Mouse (Mus musculus) bone marrow, adult 2 months (tissue): ENCODE data around the gene Tmem204. TPM values are rescaled to one million over a fixed set of nuclear protein-coding genes. Genes with fewer than 3 reads are reported as not detected.
A peak's percentile ranks its signal among the peaks of the same experiment; 100 is the strongest.

Experiments
- H3K27ac ChIP-seq: fragments of 200-500 bp; 2 replicates; pipeline ENCODE4 v1.5.1; 2012; ENCODE audit warnings: low read depth, mild to moderate bottlenecking, control low read depth, inconsistent platforms, low read length; ENCODE audit not compliant: control insufficient read depth, poor library complexity, insufficient read depth
- H3K4me1 ChIP-seq: fragments of 200-500 bp; 2 replicates; pipeline ENCODE4 v1.6.1; 2011; ENCODE audit warnings: low read length; ENCODE audit not compliant: control insufficient read depth, insufficient read depth
- H3K4me3 ChIP-seq: fragments of 200-500 bp; replicated peaks from 2 replicates; pipeline ENCODE3; 2011; ENCODE audit warnings: mild to moderate bottlenecking, low read depth, low read length, control low read depth; ENCODE audit not compliant: control insufficient read depth
- CTCF ChIP-seq: fragments of 200-500 bp; IDR thresholded peaks from 2 replicates; pipeline ENCODE4 v1.5.1; 2011; ENCODE audit warnings: low read length, control low read depth; ENCODE audit not compliant: control insufficient read depth, insufficient read depth
- POLR2A ChIP-seq: fragments of 200-500 bp; IDR thresholded peaks from 2 replicates; pipeline ENCODE4 v1.6.1; 2011; ENCODE audit warnings: low read depth, mild to moderate bottlenecking, control low read depth, low read length, borderline replicate concordance; ENCODE audit not compliant: control insufficient read depth
- WGBS: fragments of 180-500 bp; shearing (Covaris S2); methylation state at CpG from one replicate; pipeline ENCODE4 v1.1.7; 2018; 5-methylcytosine and 5-hydroxymethylcytosine counted together
- polyA plus RNA-seq: library from polyadenylated mRNA; stranded (reverse); fragments of >200 nt; gene quantifications from 2 replicates; pipeline ENCODE4 v1.2.4, GENCODE M21; 2011; ENCODE audit warnings: low replicate concordance; ENCODE audit not compliant: missing spikeins, insufficient read depth, insufficient read length

Gene Tmem204
- polyA plus RNA-seq, 1 experiment, result 2.5 TPM

- H3K27ac ChIP-seq, result peak within 1 kb of the TSS; percentile 78
- no peaks in the 10 kb centered on the region; the same call in 1 of the 2 replicates for H3K4me1 ChIP-seq
- peak within 1 kb of the TSS; percentile 71 for H3K4me3 ChIP-seq
- TF ChIP-seq CTCF (no peak), POLR2A (peak; percentile 60; the same call in 1 of the 2 replicates)
- WGBS, result 6% methylated on average over 40 of the region's 40 CpGs
Measured at GRCm38 (mm10) chr17:25115664-25116432, 32.5 kb upstream of the Tmem204 start, which contains the start of gene Telo2. Gene Telo2, minus strand, starts transcription at chr17:25115967.

DNA sequence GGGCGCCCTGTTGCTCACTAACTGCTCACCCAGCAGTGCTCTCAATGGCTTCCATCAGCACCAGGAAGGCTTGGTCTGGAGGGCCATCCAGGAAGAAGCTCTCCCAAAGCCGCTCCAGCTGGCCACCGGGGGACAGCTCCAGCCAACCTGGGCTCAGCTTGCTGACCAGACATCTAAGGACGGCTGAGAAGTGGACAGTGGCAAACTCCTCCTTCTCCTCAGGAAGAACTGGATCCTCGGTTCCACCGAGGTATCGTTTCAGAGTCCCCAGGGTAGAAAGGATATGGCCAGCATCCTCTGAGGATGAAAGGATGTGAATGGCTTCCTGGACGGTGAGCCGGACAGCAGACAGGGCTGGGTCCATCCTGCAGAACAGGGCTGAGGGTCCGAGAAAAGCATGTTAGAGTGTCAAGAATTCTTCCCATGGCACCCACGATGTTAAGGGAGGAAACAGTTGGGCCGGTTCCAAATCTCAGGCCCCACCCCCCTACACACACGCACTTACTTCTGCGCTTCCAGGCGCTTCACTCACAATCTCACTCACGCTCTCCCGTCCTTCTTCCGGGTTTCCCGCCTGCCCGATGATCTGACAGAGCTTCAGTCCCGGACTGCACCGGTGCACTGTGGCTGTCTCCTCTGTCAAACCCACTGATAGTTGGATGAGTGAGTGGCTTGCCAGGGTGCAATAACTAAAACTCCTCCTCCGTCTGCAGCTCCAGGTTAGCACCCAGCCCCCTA lies 31.7 kb upstream of the Tmem204 start:
- H3K4me1 ChIP-seq, result no peaks in the 10 kb centered on the region; the same call in 1 of the 2 replicates
- TF ChIP-seq CTCF (no peak), POLR2A (no peak)
- H3K27ac ChIP-seq, result peak overlapping the region; percentile 78
- 11% methylated on average over 23 of the region's 23 CpGs for WGBS
- H3K4me3 ChIP-seq, result peak overlapping the region; percentile 71

GRCm38 (mm10) chr17:25112423-25112810 lies 29.0 kb upstream of the Tmem204 start:
- H3K27ac ChIP-seq, result no peak overlapping the region
- H3K4me3 ChIP-seq, result no peak overlapping the region
- TF ChIP-seq POLR2A, result no peak
- TF ChIP-seq CTCF, result no peak
- no peaks in the 10 kb centered on the region; the same call in 1 of the 2 replicates for H3K4me1 ChIP-seq
- WGBS, result 89% methylated on average over 3 of the region's 3 CpGs

DNA sequence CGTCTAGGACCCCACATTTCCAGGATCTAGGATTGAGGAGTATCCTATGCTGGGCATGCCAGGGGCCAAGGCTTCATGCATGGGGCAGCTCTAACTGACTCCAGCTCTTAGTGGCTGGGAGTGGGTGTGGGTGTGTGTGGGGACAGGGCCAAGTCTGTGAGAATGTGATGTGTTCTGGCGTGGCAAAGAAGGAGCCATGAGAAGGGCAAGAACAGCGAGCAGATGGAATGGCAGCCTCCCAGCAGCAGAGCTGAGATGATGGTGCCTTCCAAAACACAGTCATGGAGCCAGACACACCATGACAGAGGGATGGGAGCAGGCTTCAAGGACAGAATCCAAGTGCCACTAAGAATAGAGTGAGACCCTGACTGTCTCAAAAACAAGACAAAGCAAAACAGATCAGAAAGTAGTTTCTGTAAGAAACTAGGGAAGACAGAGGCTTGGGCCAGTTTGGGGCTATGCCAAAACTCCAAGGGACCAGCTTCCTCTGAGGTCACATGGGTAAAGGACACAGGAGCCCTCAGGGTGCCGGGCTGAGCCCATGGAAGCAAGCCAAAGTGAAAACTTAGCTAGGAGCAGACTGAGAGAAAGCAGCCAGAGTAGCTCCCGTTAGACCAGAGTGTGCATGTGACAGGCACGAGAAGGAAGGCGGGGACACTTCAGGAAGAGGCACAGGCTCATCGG lies 28.5 kb upstream of the Tmem204 start:
- no peak overlapping the region for H3K4me3 ChIP-seq
- no peaks in the 10 kb centered on the region; the same call in 1 of the 2 replicates for H3K4me1 ChIP-seq
- no peak overlapping the region for H3K27ac ChIP-seq
- WGBS, result 78% methylated on average over 8 of the region's 8 CpGs
- TF ChIP-seq POLR2A (no peak), CTCF (no peak)

GRCm38 (mm10) chr17:25111220-25111619 lies 27.8 kb upstream of the Tmem204 start:
- Histone ChIP-seq H3K4me1 (no peaks in the 10 kb centered on the region; the same call in 1 of the 2 replicates), H3K4me3 (no peak overlapping the region), H3K27ac (no peak overlapping the region)
- WGBS, result 89% methylated on average over 5 of the region's 5 CpGs
- TF ChIP-seq POLR2A (no peak), CTCF (no peak)

DNA sequence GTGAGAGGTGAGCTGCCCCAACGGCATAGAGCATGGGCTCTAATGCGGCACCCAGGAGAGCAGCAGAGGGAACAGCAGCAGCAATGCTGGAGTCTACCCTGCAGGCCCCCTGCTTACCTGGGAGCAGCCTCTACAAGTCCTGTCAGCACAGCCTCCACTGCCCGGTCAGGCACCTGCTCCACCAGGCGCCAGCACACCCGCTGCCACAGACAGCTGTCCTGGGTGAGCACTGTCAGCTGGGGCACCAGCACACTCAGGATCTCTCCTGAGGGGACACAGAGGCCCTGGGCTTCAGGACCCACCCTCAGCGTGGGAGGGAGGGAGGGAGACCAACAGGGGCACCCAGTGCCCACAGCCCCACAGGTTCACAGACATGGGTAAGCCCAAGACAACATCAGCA lies 27.2 kb upstream of the Tmem204 start:
- TF ChIP-seq CTCF (no peak), POLR2A (no peak)
- WGBS, result 89% methylated on average over 6 of the region's 6 CpGs
- Histone ChIP-seq H3K27ac (no peak overlapping the region), H3K4me1 (no peaks in the 10 kb centered on the region; the same call in 1 of the 2 replicates), H3K4me3 (no peak overlapping the region)

- TF ChIP-seq POLR2A (no peak), CTCF (peak; percentile 75)
- no peak overlapping the region for H3K27ac ChIP-seq
- WGBS, result 89% methylated on average over 2 of the region's 2 CpGs
- H3K4me3 ChIP-seq, result no peak overlapping the region
- no peaks in the 10 kb centered on the region for H3K4me1 ChIP-seq
Measured at GRCm38 (mm10) chr17:25109578-25109977, 26.2 kb upstream of the Tmem204 start.

DNA sequence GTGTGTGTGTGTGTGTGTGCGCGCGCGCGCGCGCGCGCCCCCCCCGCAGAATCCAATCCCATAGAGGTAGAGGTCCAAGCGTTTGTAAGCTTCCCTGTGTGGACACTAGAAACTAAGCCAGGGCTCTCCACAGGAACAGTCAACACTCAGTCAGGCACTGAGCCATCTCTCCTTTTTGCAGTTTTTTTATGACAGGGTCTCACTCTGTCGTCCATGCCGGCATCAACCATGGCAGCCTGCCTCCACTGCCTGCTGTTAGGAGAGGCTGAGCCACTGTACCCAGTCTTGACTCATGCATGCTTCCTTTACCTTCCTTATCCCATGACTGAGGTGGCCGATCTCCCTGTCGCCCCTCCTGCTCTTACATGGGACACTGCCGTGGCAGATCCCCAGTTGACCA lies 24.4 kb upstream of the Tmem204 start:
- Histone ChIP-seq H3K27ac (no peak overlapping the region), H3K4me1 (no peaks in the 10 kb centered on the region), H3K4me3 (no peak overlapping the region)
- TF ChIP-seq CTCF (no peak), POLR2A (no peak)
- 94% methylated on average over 16 of the region's 16 CpGs for WGBS

DNA sequence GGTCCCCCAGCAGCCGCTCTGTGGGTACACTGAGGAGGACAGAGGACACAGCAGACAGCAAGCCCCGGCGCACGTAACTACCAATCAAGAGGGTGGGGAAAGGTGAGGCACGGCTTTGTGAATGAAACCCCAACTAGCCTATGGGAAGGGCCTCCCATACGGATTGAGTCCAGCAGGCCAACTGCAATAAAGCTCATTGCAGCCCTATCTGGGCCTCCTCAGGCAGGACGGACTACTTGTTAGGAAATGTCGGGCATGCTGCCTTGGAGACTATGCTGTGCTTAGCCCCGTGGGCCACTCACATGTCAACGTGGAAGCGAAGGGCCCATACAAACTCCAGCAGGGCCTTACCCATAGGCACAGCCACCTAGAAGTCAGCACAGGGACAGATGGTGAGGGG lies 17.9 kb upstream of the Tmem204 start:
- 93% methylated on average over 11 of the region's 11 CpGs for WGBS
- no peak overlapping the region for H3K27ac ChIP-seq
- no peaks in the 10 kb centered on the region for H3K4me1 ChIP-seq
- H3K4me3 ChIP-seq, result no peak overlapping the region
- TF ChIP-seq POLR2A (no peak), CTCF (no peak)
